Mouse (Mus musculus) gastrocnemius, adult 2 months (tissue): ENCODE data around the gene Kpna7. TPM values are rescaled to one million over a fixed set of nuclear protein-coding genes. Genes with fewer than 3 reads are reported as not detected.

Source experiments
- DNase-seq: peaks from one replicate; pipeline ENCODE4 v3.0.0; 2022
- H3K27ac ChIP-seq: fragments of 200-600 bp; 2 replicates; pipeline ENCODE4 v1.8.1; 2022; ENCODE audit warnings: mild to moderate bottlenecking
- H3K4me3 ChIP-seq: fragments of 200-600 bp; 2 replicates; pipeline ENCODE4 v1.8.1; 2022; ENCODE audit warnings: mild to moderate bottlenecking, moderate library complexity
- CTCF ChIP-seq: fragments of 200-600 bp; IDR thresholded peaks from 2 replicates; pipeline ENCODE4 v1.8.1; 2022; ENCODE audit warnings: antibody characterized with exemption, mild to moderate bottlenecking, moderate library complexity
- intact Hi-C: fragments of 180-260 bp; cut with DNase I; formaldehyde crosslinking; loops from one replicate; pipeline ENCODE4 v1.15.1; 2025
- total RNA-seq, 2 experiments: library from RNA; stranded (reverse); gene quantifications; 2 replicates each; pipeline ENCODE4 v1.2.3; 2021

Kpna7 gene
- total RNA-seq, 2 experiments from 2014 or later, result not detected

- intact Hi-C loops, result no loop called here
- Histone ChIP-seq H3K4me3 (peak overlapping the region; percentile 81), H3K27ac (peak overlapping the region; percentile 68)
- no peak for TF ChIP-seq CTCF
- DNase-seq, result no peak
Measured at GRCm38 (mm10) chr5:144963401-144963800, 120.4 kb downstream of the Kpna7 start.

DNA sequence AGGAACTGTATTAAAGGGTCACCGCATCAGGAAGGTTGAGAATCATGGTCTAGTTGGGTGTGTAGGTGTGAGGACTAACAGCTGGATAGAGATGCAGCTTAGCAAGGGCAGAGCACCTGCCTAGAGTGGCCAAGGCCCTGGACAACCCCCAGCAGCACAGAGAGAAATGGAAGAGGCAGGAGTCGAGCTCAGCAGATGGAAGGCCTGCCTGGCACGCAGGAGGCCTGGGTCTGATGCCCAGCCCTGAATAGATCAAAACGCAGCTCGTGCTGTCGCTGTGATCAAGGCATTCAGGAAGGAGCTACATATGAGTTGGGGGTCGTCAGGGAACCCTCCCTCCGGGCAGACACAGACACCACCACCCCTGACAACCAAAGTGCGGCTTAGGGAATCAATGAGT is 125.6 kb downstream of the Kpna7 start:
- no peak for TF ChIP-seq CTCF
- no peak for DNase-seq
- Histone ChIP-seq H3K27ac (0 out of 2 replicates have a peak overlapping the region, but pooled peaks have one; percentile 1), H3K4me3 (no peak overlapping the region)
- intact Hi-C loops, result no loop called here

GRCm38 (mm10) chr5:144954432-144954831 is 129.4 kb downstream of the Kpna7 start:
- intact Hi-C loops, result no loop called here

GRCm38 (mm10) chr5:144952592-144952991 is 131.2 kb downstream of the Kpna7 start:
- no peak for TF ChIP-seq CTCF
- Histone ChIP-seq H3K27ac (peak overlapping the region; percentile 39), H3K4me3 (no peak overlapping the region)
- no peak for DNase-seq
- intact Hi-C loops, result no loop called here

More at GRCm38 (mm10) chr5:144954432-144954831, 129.4 kb downstream of the Kpna7 start:
- peak overlapping the region; percentile 20; the same call in 1 of the 2 replicates for H3K27ac ChIP-seq
- DNase-seq, result no peak
- no peak for TF ChIP-seq CTCF
- H3K4me3 ChIP-seq, result no peak overlapping the region

- H3K27ac ChIP-seq, result no peak overlapping the region
- intact Hi-C loops, result no loop called here
- no peak overlapping the region for H3K4me3 ChIP-seq
- TF ChIP-seq CTCF, result no peak
- DNase-seq, result no peak
Measured at GRCm38 (mm10) chr5:144950428-144951051, 133.3 kb downstream of the Kpna7 start.

DNA sequence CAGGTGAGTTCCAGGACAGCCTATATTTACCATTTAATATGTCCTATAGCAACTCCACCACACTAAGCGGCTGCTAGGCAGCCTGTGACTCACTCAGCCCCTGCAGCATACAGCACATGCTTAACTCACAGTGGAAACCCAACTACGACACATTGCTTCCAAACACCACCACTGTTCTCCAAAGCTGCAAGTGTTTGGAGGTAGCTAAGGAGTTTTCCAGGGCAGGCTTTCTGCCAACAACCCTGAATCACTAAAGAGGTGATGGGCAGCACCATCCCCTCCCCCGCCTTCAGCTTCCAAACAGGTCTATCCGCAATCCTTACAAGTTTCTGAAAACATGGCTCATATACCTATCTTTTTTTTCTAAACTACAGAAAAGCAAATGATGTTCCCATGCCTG is 134.0 kb downstream of the Kpna7 start:
- no peak overlapping the region for H3K27ac ChIP-seq
- TF ChIP-seq CTCF, result no peak
- no peak overlapping the region for H3K4me3 ChIP-seq
- intact Hi-C loops, result loop anchor here (2.0 to 5.0 kb wide), 2 partner anchors 15 to 38 kb away; partner anchors contain the start of gene Smurf1
- DNase-seq, result no peak

- no peak for TF ChIP-seq CTCF
- intact Hi-C loops, result loop anchor here (1.0 to 5.0 kb wide), 3 partner anchors 16 to 40 kb away; partner anchors contain the start of gene Smurf1
- no peak overlapping the region for H3K4me3 ChIP-seq
Measured at GRCm38 (mm10) chr5:144948422-144948821, 135.4 kb downstream of the Kpna7 start.

GRCm38 (mm10) chr5:144948002-144948401 is 135.8 kb downstream of the Kpna7 start:
- no peak for TF ChIP-seq CTCF
- no peak overlapping the region for H3K4me3 ChIP-seq
- H3K27ac ChIP-seq, result peak overlapping the region; percentile 67
- intact Hi-C loops, result loop anchor here (1.0 to 5.0 kb wide), 3 partner anchors 17 to 40 kb away; partner anchors contain the start of gene Smurf1
- peak; percentile 53 for DNase-seq

More at GRCm38 (mm10) chr5:144948422-144948821, 135.4 kb downstream of the Kpna7 start:
- peak overlapping the region; percentile 67 for H3K27ac ChIP-seq
- DNase-seq, result no peak

DNA sequence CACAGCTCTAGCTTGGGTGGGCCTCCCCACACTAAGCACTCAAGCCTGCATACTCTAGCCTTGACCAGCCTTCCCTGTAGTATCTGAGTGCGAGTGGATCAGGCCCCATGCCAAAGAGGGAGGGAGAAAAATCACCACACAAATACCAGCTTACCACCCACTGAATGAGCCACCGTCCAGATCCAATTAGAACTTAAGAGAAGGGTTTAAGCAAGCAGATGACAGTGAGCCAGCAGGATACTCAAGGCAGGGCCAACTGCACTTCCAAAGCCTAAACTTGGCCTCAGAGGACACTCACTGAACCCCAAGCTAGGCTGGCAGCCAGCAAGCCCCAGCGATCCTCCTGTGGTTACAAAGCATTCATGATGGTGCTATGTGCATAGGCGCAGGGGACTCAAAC is 137.8 kb downstream of the Kpna7 start:
- DNase-seq, result peak; percentile 76
- TF ChIP-seq CTCF, result no peak
- intact Hi-C loops, result loop anchor here (5.0 kb wide), 1 partner anchor 34 kb away; no protein-coding TSS in a partner anchor
- no peak overlapping the region for H3K4me3 ChIP-seq
- H3K27ac ChIP-seq, result peak overlapping the region; percentile 80

DNA sequence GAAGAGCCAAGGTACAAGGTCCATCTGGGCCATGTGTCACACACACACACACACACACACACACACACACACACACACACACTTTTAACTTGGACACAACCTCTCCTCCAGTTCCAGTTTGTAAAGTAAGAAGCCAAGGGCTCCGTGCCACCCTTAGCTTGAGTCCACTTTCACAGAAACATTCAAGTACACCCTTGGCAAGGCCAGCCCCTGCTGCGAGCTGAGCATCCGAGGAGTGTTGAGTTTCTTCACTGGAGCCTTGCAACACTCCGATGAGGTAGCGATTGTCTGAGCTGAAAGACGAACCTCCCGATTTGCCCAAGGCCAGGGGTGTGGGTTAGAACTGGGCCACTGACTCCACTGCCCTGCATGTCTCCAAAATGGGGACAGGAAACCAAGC is 138.9 kb downstream of the Kpna7 start:
- no peak for TF ChIP-seq CTCF
- intact Hi-C loops, result loop anchor here (2.0 to 5.0 kb wide), 2 partner anchors 14 to 33 kb away; no protein-coding TSS in a partner anchor
- peak; percentile 90 for DNase-seq
- Histone ChIP-seq H3K27ac (peak overlapping the region; percentile 80), H3K4me3 (0 out of 2 replicates have a peak overlapping the region, but pooled peaks have one; percentile 11)

GRCm38 (mm10) chr5:144944370-144944769 is 139.5 kb downstream of the Kpna7 start:
- DNase-seq, result no peak
- intact Hi-C loops, result loop anchor here (2.0 kb wide), 1 partner anchor 14 kb away; no protein-coding TSS in a partner anchor
- Histone ChIP-seq H3K27ac (peak overlapping the region; percentile 80), H3K4me3 (no peak overlapping the region)
- TF ChIP-seq CTCF, result no peak

DNA sequence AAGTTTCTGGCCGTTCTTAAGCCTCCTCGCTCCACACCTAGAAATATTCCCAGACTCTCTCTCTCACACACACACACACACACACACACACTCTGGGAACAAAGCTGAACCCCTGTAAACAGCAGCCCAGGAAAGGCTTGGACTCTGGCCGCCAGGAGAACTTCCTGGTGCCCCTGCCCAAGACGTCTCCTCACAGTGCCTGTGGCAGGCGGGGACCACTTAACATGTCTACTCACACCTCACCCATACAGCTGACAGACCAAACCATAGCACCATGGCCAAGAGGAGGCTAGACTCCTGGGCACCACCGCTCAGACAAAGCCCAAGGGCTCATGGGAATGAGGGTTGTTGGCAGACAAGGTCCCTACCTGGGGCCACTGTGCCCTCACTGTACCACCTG is 140.5 kb downstream of the Kpna7 start:
- TF ChIP-seq CTCF, result no peak
- Histone ChIP-seq H3K4me3 (no peak overlapping the region), H3K27ac (no peak overlapping the region)
- no peak for DNase-seq
- intact Hi-C loops, result no loop called here

DNA sequence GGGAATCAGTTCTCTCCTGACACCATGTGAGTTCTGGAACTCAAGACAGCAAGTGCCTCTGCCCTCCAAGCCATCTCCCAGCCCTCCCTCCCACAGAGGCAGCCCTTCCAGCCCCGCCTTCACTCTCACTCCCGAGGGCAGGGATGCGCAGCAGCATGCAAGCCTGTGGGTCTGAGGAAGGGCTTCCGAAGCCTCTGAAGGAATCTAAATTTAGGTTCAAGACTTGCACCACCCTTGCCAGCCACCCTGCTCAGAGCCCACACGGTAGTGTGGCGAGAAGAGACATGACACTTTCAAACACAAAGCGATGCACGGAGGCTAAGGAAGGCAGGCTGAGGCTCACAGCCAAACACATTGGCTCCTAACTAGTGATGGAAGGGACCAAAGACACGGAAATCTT is 141.4 kb downstream of the Kpna7 start:
- no peak for TF ChIP-seq CTCF
- Histone ChIP-seq H3K27ac (peak overlapping the region; percentile 48; the same call in 1 of the 2 replicates), H3K4me3 (peak overlapping the region; percentile 43)
- intact Hi-C loops, result no loop called here
- DNase-seq, result peak; percentile 44
